Mouse (Mus musculus): Measurements from ENCODE around the gene Cdcp2.
"Not testable (repeated sequence)": the region's sequence is repeated elsewhere in the genome, so short reads cannot be mapped to it uniquely, and the experiment has no call there.

Cdcp2 gene

DNA sequence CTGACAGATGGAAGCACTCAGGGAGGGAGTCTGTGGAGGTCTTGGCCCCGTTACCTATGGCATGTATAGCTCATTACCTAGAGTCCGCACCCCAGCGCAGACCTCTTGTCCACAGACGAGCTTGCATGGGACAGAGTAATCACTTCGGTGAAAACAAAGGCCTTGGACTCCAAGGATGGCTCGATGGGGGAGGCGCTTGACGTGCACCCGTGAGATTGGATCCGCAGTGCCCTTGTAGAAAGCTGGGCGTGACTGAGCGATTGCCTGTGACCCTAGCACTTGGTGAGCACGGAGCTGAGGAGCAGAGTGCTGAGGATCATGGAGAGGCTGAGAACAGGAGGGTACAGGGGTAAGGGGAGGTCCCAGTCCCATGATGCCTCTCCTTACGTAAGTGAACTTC is 5.0 kb upstream of the Cdcp2 start:
- in situ Hi-C loops (cut with MseI, MboI): no loop called here

DNA sequence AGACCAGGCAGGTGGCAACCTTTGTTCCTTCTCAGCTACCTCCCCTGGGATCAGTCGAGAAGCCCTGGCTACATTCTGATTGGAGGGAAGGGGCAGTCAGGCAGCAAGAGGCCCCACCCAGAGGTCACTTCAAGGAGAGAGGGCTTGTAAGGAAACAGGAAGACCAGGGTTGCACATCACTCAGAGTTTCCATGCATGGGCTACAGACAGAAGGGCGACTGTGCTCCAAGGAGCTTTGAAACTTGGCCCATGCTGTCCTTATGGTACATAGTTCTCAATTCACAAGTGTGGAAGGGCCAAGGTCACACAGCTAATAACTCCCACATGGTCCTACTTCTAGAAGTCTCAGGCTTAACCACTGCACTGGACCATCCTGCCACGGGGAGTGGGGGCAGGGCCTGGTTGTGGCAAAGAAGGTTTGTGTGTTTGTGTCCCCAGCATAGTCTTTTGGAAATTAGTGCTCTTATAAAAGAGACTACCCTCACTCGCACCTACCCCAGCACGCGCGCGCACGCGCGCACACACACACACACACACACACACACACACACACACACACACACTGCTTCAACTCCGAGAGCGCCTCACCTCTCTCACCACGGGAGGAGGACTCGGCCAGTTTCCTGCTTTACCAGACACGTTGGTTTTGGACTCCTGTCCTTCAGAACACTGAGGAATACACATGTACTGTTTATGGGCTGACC is 2.1 kb upstream of the Cdcp2 start:
- in situ Hi-C loops (cut with MseI, MboI): no loop called here

DNA sequence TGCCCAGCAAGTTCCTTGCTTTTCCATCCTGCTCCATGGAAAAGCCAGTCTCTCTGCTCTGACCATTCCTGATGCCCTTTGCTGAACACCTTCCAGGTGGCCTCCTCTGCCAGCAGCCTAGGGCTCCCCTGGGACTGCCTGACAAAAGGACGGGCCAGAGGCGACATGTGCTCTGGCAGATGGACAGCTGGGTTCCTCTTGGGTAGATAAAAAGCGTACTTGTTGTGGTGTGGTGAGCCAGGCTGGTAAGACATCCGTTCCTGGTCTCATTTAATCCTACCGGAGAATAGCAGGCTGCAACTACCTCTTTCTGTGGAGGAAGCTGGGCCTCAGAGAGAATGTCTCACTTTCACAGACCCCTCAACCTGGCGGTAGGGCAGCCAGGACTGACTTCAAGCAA is 648 bp upstream of the Cdcp2 start:
- in situ Hi-C loops (cut with MseI, MboI): no loop called here

DNA sequence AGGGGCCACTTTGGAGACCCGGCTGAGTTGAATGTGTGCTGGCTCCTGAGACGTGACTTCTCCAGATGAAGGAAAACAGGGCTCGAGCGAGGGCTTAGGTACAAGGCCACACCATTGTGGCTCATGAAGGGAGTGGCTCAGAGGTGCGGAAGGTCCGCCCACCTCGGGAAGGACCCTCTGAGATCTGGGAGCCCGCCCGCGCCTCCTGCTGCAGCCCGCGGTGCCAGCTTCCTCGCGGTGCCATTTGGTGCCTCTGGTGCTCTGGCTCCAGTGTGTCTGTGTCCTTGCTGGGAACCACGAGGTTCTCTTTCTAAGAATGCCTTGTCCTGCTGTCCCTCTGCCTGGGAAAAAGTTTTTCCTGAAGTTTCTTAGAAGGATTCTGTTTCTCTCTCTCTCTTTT is 1.2 kb downstream of the Cdcp2 start:
- in situ Hi-C loops (cut with MseI, MboI): no loop called here

DNA sequence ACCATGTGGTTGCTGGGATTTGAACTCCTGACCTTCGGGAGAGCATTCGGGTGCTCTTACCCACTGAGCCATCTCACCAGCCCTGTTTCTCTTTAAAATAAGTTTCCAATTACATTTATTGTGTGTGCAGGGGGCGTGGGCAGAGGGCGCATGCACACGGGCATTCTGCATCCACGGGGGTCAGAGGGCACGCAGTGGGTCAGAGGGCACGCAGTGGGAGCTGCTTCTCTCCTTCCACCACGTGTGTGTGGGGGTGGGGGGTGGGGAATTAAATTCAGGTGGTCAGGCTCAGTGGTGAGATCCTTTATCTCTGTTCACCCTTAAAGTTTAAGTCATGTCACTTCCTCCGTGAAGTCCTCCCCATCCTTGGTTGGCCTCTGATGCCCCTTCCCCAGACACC is 1.7 kb downstream of the Cdcp2 start:
- in situ Hi-C loops (cut with MseI, MboI): no loop called here

DNA sequence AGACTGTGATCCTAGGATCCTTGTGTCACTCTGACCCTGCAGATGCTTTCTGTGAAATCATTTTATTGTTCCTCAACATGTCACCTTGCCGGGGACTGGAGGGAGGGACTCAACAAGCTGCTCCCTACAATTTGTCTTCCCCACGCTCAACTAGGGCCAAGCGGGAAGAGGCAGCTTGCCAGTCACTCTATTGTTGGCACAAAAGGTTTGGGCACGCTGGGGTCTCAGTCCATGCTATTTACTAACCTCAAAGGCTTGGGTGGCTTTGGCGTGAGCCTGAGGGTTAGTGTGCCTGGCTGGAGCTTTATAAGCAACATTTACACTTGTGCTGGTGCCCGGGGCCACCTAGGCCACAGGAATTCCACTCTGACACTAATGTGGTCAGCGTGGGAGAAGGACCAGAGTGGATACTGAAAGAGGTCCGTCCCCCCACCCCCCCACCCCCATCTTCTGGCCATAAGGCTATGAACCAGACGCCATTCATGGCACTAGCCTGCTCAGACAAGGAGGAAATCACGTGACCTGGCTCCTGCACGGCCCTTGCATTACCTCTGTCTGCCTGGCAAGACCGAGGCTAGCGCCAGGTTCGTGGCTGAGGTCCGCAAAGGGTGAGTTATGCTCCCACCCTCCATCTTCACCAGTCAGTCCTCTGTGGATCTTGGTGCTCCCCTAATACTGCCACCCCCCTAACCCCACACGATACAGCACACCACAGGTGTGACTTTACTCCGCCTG is 2.3 kb downstream of the Cdcp2 start:
- in situ Hi-C loops (cut with MseI, MboI): no loop called here

DNA sequence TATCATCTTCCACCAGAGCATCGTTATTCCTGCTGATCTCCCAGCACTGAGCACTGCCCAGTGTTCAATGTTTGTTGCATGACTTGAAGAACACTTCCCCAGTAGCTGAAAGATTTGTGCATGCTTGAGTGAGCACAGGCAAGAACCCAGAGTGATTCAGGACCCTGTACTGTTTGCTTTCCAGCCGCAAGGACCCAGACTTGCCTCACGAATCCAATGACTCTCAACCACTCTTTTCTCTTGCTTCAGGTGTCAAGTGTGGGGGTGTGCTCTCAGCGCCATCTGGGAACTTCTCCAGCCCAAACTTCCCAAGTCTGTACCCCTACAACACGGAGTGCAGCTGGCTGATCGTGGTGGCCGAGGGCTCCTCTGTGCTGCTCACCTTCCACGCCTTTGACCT is 5.5 kb downstream of the Cdcp2 start:
- in situ Hi-C loops (cut with MseI, MboI): no loop called here

DNA sequence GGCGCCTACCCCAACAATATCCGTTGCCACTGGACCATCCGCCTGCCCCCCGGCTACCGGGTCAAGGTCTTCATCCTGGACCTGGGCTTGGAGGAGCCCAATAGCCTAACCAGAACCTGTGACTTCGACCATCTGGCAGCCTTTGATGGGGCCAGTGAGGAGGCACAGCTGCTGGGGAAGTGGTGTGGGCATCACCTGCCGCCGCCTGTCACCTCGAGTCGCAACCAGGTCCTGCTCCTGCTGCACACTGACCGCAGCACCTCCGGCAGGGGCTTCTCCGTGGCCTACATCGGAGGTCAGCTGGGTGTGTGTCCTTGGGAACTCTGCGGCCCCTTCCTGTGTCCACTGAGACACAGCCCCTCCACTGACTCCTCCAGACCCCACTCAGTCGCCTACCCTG is 10.1 kb downstream of the Cdcp2 start:
- in situ Hi-C loops (cut with MseI, MboI): no loop called here

DNA sequence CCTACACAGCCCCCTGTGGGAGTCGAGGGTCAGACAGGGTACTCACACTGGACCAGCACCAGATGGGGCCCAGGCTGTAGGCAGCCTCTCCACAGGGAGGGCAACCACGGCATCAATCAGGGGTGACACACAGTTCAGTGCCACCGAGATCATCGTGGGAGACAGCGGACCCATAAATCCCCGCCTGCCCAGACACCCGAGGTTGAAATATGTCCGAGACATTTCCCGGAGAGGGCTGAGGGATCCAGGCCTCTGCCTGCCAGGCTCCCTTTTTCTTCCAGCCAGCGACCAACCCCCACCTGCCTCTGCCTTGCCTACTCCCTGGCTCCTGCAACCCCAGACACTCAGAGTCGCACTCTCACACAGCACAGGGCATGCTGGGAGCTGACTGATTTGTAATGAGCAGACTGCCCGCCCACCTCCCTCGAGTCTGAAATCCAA is 11.6 kb downstream of the Cdcp2 start:
- in situ Hi-C loops (cut with MseI, MboI): no loop called here

DNA sequence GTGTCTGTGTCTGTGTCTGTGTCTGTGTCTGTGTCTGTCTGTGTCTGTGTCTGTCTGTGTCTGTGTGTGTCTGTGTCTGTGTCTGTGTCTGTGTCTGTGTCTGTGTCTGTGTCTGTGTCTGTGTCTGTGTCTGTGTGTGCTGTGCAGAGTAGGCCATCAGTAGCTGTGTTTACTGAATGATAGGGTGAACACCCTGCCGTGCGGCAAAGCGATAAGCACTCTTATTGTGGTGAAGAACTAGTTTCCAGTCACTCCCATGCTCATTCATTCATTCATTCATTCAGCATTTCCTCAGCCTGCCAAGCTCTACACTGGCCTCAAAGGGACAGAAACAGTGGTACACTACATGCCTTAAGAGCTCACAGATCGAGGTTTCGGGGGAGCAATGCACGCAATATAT is 12.5 kb downstream of the Cdcp2 start:
- in situ Hi-C loops (cut with MseI, MboI): not testable (repeated sequence)

DNA sequence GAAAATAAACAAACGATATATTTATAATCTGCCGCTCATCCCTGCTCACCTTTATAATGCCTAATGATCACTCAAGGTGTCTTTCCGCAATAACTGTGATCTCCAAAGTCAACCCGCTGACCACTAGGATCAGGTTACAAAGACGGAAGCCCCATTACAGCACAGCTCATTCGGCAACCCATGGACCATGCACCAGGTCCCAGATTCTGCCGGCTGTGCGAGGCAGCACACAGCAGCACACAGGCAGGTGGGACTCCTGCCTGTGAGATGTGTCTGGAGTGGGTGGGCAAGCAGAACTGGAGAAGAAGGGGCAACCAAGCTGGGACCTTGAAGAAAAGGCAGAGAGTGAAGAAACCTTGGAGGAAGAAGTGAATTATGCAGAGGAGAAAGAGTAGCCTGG is 17.6 kb downstream of the Cdcp2 start:
- in situ Hi-C loops (cut with MseI, MboI): no loop called here

DNA sequence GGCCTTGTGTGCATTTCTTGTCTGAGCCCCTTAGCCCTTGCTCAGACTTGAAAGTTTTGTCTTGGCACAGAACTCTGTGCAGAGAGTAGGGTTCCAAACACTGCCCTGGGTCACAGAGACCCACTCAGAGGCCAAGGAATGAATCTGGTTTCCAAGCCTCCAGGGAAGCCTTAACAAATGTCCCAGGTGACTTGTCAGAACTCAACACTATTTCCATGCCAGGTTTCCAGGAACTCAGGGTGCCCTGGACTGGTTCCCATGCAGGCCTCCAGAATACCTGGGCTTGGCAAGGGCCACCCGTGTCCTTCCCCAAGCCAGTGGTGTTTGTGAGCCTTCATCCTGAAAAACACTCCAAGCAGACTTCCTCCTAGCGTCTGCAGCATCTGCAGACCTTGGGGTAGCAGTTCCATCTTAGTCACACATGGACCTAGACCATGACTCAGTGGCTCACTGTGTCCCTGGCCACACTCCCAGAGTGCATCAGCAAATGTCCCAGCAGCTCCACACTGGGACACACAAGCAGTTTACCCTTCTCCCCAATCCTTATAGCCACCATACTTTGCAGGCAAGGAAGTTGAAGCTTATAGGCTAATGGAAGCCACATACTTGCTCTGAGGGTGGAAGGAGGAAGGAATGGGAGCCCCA is 21.2 kb downstream of the Cdcp2 start:
- in situ Hi-C loops (cut with MseI, MboI): no loop called here

DNA sequence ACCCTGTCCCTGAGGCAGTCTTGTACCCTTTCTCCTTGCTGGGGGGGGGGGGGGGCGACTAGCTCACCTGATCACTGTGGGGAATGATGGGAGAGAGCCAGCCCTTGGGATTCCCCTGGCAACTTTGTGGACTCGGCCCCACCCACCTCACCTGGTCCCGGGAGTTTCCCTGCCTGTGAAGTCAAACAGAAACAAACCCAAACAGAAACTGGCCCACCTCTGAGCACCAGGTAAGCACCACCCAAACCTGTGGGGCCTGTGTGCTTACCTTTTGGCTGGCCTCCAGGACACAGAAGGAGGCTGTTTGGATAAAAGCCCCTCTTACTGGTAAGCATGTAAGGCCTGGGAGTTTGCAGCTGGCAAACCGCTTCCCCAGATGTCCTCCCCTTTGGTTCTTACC is 22.4 kb downstream of the Cdcp2 start:
- in situ Hi-C loops (cut with MseI, MboI): no loop called here

DNA sequence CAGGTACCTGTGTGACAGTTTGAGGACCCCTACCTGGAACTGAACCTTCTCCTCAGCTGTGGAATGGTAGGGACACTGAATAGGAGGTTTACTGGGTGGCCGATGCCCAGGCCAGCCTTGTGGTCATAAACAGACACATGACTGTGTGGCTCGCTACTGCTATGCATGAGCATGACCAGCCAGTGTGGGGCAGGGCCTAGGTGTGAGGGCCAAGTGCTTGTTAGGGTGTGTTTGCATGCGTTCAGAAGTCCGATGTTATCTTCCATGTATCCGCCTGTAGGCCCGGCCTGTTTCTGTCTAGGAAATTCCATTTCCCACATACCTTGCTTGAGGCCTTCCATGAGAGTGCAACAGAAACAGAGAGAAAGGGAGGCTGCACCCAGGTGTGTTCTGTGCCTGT is 24.0 kb downstream of the Cdcp2 start:
- in situ Hi-C loops (cut with MseI, MboI): no loop called here

DNA sequence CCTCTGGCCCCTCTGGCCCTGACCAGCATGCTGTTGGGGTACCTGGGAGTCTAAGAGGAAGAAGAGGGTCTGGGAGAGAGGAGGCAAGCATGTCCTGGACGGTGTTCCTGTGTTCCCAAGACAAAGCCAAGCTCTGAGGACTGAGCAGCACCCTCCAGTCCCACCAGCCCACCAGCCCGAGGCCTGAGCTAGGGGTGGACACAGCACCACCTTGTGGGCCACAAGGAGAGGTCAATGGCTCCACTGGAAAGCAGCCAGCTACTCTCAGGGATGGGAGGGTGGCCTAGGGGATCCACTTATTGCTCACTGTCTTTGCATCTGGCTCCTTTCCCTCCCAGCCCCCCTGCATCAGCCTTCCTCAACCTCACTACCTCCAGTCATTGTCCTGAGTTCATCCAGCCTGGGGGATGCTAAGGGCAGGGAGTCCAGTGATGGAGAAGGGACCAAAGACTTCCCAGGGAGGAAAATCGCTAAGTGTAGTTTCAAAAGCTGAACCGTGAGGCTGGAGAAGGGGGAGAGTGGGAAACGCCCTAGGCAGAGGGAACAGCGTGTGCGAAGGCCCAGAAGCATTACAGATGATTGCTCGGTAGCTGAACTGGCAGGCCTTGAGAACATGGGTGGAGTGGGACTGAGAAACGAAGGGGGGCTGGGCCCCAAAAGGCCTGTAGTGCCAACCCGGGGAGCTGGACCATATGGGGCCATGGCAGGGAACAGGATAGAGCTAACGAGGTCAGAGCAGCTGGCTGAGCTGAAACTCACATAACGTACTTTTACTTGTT is 24.7 kb downstream of the Cdcp2 start:
- in situ Hi-C loops (cut with MseI, MboI): no loop called here

DNA sequence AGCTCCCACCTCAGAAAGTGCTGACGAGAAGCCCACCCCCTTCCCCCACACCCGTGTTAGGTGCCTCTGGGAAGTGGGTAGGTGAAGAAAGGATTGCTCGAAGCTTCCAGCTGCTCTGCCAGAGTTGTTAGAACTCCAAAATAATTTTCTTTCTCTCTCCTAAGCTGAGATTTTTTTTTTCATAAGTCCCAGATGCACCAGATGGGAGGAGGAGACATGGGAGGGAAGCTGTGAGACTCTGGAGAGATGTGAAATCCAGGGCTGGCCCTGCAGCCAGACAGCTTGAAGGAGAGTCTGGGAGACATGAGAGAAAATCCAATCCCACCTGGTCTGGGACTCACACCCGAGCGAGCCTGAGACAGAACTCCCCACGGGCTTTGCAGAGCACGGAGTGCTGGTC is 27.7 kb downstream of the Cdcp2 start:
- in situ Hi-C loops (cut with MseI, MboI): no loop called here

DNA sequence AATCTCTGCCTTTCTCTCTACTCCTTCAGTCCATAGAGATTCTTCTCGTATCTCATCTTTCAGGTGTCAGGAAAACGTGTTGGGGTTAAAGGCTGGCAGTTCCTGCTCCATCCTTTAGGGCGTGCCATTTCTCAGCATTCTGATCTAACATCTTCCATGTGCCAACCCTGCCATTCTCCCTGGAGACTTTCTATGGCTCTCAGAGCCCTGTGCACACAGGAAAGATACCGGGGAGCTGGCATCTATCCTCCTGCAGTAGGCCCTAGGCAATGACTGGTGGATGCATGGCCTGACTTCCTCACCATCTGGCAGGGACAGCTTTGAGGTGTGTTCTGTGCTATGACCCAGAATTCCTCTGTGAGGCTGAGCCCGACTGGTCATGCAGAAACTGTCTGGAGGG is 28.4 kb downstream of the Cdcp2 start:
- in situ Hi-C loops (cut with MseI, MboI): no loop called here

DNA sequence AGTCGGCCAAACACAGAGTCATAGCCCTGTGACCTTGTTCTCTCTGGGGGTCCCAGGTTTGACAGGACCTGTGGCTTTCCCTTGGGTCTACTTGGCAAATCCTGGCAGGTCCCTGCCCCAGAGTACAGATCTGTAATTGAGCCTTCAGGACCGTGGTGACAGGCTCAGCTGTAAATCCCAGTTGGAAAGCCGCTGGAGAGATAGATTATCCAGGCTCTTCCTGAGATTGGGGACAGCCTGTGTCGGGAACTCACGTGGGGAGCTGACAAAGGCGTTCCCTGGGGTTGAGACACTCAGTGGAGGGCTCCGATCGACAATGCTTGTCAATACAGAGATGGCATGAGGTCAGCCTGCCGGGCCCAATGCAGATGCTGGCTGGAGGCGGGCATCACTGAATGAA is 29.7 kb downstream of the Cdcp2 start:
- in situ Hi-C loops (cut with MseI, MboI): no loop called here

DNA sequence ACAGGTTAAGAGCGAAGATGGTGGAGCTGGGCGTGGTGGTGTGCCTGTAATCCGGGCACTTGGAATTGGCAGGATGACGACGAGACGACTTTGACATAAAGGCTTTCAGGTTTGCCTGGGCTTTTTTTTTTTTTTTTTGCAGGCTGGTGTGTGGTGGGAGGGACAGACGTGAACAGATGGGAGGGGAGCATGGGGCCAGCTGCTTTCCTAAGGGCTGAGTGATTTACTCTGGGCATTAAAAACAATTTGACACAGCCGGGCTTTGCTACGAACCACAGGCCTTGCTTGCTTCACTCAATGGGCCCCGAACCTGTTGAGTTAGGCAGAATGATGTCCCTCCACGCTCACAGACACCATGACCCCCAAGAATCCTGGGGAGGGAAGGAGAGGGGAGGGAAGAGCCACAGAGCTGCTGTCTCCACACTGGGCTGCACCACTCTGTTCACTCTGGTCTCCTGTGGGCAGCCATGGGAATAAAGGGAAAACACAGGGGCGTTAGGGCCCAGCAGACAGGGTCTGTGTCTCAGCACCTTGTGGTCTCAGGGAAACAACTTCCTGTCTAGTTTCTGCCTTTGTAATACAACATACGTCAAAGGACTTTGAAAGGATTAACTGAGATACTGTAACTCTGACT is 30.3 kb downstream of the Cdcp2 start:
- in situ Hi-C loops (cut with MseI, MboI): no loop called here

DNA sequence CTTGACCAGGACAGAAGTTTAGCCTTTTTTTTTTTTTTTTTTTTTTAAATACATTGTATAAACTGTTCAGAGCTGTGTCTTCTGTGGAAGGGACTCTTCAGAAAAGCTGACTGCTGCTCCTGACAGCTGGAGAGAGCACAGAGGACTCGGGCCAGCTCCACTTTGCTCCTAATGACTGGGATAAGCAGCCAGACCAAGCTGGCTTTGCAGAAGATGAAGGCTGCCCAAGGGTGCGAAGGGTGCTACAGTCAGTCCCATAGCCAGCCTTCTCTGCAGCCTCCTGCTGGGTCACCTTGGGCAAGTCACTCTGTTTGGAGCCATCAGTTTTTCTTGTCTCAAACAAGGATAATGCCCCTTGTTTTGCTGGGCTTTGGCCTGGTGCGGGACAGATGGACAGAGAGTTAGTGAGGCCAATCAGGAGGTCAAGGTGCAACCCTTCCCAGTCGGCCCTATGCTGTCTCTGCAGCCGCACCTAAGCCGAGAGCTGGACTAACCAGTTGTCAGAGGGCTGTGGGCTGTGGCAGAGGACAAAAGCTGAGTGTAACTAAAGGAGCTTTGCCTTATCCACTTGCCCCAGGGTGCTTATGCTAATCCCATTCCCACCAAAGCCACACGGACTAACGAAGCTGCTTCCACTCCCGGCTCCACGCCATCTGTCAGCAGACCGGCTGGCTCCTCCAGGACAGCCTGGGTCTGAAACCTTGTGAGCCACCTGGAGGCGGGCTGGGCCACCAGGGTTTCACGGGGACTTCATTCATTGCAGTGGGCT is 31.4 kb downstream of the Cdcp2 start:
- in situ Hi-C loops (cut with MseI, MboI): no loop called here

DNA sequence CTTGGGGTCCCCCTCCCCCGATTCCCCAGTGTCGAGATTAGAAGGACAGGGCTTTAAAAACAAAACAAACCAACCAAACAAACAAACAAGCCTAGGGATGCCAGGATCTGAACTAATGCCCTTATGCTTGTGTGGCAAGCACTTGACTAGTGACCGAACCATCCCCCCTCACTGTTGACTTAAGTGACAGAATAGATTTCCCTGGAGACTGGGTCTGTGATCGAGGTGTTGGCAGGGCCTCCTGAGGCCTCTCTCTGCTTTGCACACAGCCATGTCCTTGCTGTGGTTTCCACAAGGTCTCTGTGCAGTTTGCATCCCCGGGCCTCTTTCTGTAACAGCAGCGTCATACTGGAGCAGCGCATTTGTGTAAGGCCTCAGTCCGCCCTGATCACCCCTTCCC is 32.7 kb downstream of the Cdcp2 start:
- in situ Hi-C loops (cut with MseI, MboI): no loop called here

Measured in mouse trophoblast stem cell (cell line).